Mouse (Mus musculus) Patski (cell line): ENCODE data around the gene Sort1. TPM values are rescaled to one million over a fixed set of nuclear protein-coding genes. Genes with fewer than 3 reads are reported as not detected.

Experiments used
- ATAC-seq: fragments of 100-300 bp; one replicate; pipeline ENCODE4 v1.8.0; 2021
- CTCF ChIA-PET: fragments of 350-600 bp; sonication (Branson Sonifier 250); formaldehyde crosslinking; loops from one replicate; lab custom pipeline; 2022; ENCODE audit warnings: inconsistent platforms; lab: Charles Lee
- POLR2A ChIA-PET: fragments of 350-600 bp; sonication (Branson Sonifier 250); formaldehyde crosslinking; loops from one replicate; lab custom pipeline; 2022; ENCODE audit warnings: antibody characterized with exemption, inconsistent platforms; lab: Charles Lee
- DNase-seq: peaks from one replicate; pipeline ENCODE4 v3.0.0-alpha.2; 2011; ENCODE audit warnings: low read depth, low spot score
- H3K27me3 ChIP-seq: fragments of 371-371 bp; one replicate; pipeline ENCODE4 v1.5.1; 2021
- CTCF ChIP-seq: fragments of 100-300 bp; IDR thresholded peaks from one replicate; pipeline ENCODE4 v1.5.1; 2021
- in situ Hi-C: fragments of 300-500 bp; cut with MboI; formaldehyde crosslinking; loops from 3 replicates; pipeline ENCODE4 v1.11.1; 2018; ENCODE audit warnings: low pct_unique_long_range_greater_than_20kb, mixed read lengths
- polyA plus RNA-seq: library from polyadenylated mRNA; unstranded; gene quantifications from one replicate; pipeline ENCODE4 v1.2.3, GENCODE M21; 2021

The Sort1 gene
- polyA plus RNA-seq, 1 experiment from 2014 or later = 125 TPM

DNA sequence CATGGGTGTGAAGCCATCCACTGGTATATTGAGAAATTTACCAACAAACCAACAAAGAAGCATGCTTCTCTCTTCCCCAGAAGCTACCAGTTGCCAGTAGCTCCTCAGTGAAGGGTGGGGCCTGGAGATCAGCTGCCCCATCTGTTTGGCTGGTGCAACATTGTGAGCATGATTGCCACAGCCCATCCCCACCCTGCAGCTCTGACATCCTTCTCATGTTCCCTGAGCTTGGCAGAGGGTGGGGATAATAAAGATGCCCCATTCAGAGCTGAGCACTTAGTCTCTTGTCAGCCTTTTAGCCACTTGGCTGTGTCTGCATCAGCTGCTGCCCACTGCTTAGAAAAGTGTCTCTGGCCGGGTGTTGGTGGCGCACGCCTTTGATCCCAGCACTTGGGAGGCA is 39.1 kb downstream of the Sort1 start:
- POLR2A ChIA-PET = interaction anchor here (1.0 to 1.4 kb wide), 2 partner anchors 10 to 28 kb away, joined by 3 to 4 read pairs; no protein-coding TSS in a partner anchor
- DNase-seq = no peak
- TF ChIP-seq CTCF = no peak
- ATAC-seq = no peak
- CTCF ChIA-PET = interaction anchor here (1.0 to 1.8 kb wide), 5 partner anchors 13 to 41 kb away, joined by 3 to 6 read pairs (median 4); no protein-coding TSS in a partner anchor
- no peaks in the 10 kb centered on the region for H3K27me3 ChIP-seq
- in situ Hi-C loops = no loop called here

DNA sequence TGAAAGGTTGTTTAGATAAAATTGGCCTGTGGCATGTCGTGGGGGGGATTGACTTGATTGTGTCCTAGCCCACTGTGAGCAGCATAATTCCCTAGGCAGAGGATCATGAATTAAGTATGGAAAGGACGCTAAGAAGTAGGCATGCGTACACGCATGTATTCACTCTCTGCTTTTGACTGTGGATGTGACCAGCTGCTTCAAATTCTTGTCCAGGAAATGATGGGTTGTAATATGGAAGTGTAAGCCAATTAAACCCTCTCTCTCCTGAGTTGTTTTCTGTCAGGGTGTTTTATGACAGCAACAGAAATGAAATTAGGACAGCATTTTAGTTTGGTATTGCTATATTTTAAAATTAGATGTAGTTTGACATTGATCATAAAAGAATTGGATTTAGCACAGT is 41.0 kb downstream of the Sort1 start:
- no peak for TF ChIP-seq CTCF
- no peak for DNase-seq
- ChIA-PET POLR2A (no interaction called here), CTCF (interaction anchor here (1.0 to 1.9 kb wide), 3 partner anchors 11 to 64 kb away, joined by 3 to 4 read pairs (median 4); no protein-coding TSS in a partner anchor)
- no peak for ATAC-seq
- in situ Hi-C loops = no loop called here
- no peaks in the 10 kb centered on the region for H3K27me3 ChIP-seq

DNA sequence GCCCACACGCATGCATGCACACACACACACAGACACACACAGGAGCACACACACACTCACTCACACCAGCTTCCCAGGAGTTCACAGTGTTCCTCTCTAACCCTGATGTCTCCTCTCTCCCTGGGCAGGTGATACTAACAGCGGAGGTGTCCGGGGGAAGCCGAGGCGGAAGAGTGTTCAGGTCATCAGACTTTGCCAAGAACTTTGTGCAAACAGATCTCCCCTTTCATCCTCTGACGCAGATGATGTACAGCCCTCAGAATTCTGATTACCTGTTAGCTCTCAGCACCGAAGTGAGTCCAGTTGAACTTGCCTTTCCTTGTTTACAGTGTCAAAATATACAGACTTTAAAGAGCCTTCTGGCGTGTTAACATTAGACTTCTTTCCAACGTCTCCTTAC is 41.6 kb downstream of the Sort1 start:
- no peak for TF ChIP-seq CTCF
- POLR2A ChIA-PET = interaction anchor here (0.8 kb wide), 1 partner anchor 28 kb away, joined by 9 read pairs; no protein-coding TSS in a partner anchor

GRCm38 (mm10) chr3:108327275-108327674 is 43.4 kb downstream of the Sort1 start:
- ChIA-PET CTCF (interaction anchor here (1.4 to 2.3 kb wide), 3 partner anchors 22 to 45 kb away, joined by 3 to 8 read pairs (median 7); partner anchors contain the start of gene Mybphl), POLR2A (interaction anchor here (0.7 kb wide), 1 partner anchor 70 kb away, joined by 3 read pairs; no protein-coding TSS in a partner anchor)
- in situ Hi-C loops = no loop called here
- TF ChIP-seq CTCF = no peak
- H3K27me3 ChIP-seq = no peaks in the 10 kb centered on the region
- DNase-seq (no peak), ATAC-seq (no peak)

More for the DNA sequence above, 41.6 kb downstream of the Sort1 start:
- in situ Hi-C loops = no loop called here
- ATAC-seq = no peak
- no peak for DNase-seq
- CTCF ChIA-PET = interaction anchor here (1.0 to 2.3 kb wide), 4 partner anchors 22 to 63 kb away, joined by 3 to 8 read pairs (median 6); partner anchors contain the start of gene Mybphl
- no peaks in the 10 kb centered on the region for H3K27me3 ChIP-seq

- CTCF ChIA-PET = interaction anchor here (1.4 to 4.4 kb wide), 3 partner anchors 9 to 21 kb away, joined by 3 to 19 read pairs (median 6); no protein-coding TSS in a partner anchor
- POLR2A ChIA-PET = interaction anchor here (1.8 kb wide), 1 partner anchor 8 kb away, joined by 4 read pairs; no protein-coding TSS in a partner anchor
- H3K27me3 ChIP-seq = no peaks in the 10 kb centered on the region
- ATAC-seq = no peak
- no peak for TF ChIP-seq CTCF
- in situ Hi-C loops = no loop called here
- no peak for DNase-seq
Observed at GRCm38 (mm10) chr3:108327916-108328315, 44.0 kb downstream of the Sort1 start.

GRCm38 (mm10) chr3:108328441-108328841 is 44.6 kb downstream of the Sort1 start:
- no peak for DNase-seq
- ChIA-PET POLR2A (interaction anchor here (1.8 kb wide), 1 partner anchor 9 kb away, joined by 4 read pairs; no protein-coding TSS in a partner anchor), CTCF (interaction anchor here (1.4 to 4.4 kb wide), 3 partner anchors 9 to 20 kb away, joined by 3 to 19 read pairs (median 6); no protein-coding TSS in a partner anchor)
- in situ Hi-C loops = no loop called here
- no peaks in the 10 kb centered on the region for H3K27me3 ChIP-seq
- TF ChIP-seq CTCF = no peak
- no peak for ATAC-seq

DNA sequence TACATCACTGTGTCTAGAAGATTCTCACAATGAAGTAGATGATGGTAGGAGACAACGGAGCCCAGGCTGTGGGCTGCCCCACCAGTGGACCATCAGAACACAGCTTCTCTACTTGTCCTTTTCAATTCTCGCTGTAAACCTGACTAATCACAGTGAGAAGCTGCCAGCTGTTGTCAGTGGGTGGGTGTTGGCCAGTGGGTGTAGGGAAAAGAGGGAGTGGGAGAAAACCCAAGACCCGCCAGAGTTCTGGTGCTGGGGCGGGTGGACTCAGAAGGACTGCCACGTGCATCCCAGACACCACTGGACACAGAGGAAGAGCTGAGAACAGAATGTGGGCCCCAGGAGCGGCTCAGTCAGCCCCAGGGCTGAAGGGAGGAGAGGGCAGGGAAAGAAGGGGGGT is 46.9 kb downstream of the Sort1 start:
- ChIA-PET POLR2A (no interaction called here), CTCF (interaction anchor here (1.2 to 4.4 kb wide), 7 partner anchors 11 to 58 kb away, joined by 3 to 19 read pairs (median 4); no protein-coding TSS in a partner anchor)
- no peak for TF ChIP-seq CTCF
- DNase-seq = no peak
- H3K27me3 ChIP-seq = no peaks in the 10 kb centered on the region
- in situ Hi-C loops = no loop called here
- no peak for ATAC-seq

DNA sequence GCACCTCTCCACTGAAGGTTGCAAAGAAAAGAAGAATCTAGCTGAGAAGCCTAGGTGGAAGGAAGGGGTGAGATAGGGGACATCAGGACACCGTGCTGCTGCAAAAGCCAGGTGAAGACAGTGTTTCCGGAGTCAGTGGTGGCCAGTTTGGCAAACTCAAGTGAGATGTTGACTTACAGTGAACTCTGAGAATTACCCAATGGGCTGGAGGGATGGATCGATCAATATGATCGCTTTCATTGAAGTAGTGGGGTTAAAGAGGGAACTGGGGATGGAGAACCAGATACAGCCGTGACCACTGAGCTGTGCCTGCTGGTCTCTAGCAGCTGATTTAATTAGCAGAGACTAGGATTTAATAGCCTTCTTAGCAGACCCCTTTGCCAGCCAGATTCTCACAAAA is 53.0 kb downstream of the Sort1 start:
- ATAC-seq (no peak), DNase-seq (no peak)
- POLR2A ChIA-PET = no interaction called here
- in situ Hi-C loops = no loop called here
- no peaks in the 10 kb centered on the region for H3K27me3 ChIP-seq
- TF ChIP-seq CTCF = no peak
- CTCF ChIA-PET = interaction anchor here (0.7 to 1.9 kb wide), 4 partner anchors 14 to 40 kb away, joined by 3 to 4 read pairs (median 4); no protein-coding TSS in a partner anchor

GRCm38 (mm10) chr3:108341040-108341439 is 57.2 kb downstream of the Sort1 start:
- DNase-seq (no peak), ATAC-seq (no peak)
- in situ Hi-C loops = no loop called here
- no peak for TF ChIP-seq CTCF
- POLR2A ChIA-PET = no interaction called here
- H3K27me3 ChIP-seq = no peaks in the 10 kb centered on the region
- CTCF ChIA-PET = interaction anchor here (1.3 to 2.4 kb wide), 3 partner anchors 9 to 21 kb away, joined by 3 to 7 read pairs (median 5); no protein-coding TSS in a partner anchor

DNA sequence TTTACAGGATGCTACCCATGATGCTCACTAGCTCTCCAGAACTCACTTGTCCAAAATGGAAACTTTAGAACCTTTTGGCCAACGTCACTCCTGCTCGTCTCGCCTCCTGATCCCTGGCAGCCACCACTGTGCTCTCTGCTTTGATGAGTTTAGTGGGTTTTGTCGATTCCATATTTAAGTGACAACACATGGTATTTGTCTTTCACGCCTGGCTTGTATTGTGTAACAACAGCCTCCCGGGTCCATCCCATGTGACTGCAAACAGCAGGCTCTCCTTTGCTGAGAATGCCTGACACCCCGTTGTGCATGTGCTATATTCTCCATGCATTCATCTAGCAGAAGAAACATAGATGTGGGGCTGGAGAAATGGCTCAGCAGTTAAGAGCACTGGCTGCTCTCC is 58.3 kb downstream of the Sort1 start:
- in situ Hi-C loops = no loop called here
- TF ChIP-seq CTCF = no peak
- no peak for DNase-seq
- CTCF ChIA-PET = interaction anchor here (1.3 to 2.4 kb wide), 4 partner anchors 10 to 20 kb away, joined by 3 to 7 read pairs (median 4); no protein-coding TSS in a partner anchor
- ATAC-seq = no peak
- H3K27me3 ChIP-seq = no peaks in the 10 kb centered on the region
- POLR2A ChIA-PET = interaction anchor here (0.5 kb wide), 1 partner anchor 26 kb away, joined by 3 read pairs; no protein-coding TSS in a partner anchor

DNA sequence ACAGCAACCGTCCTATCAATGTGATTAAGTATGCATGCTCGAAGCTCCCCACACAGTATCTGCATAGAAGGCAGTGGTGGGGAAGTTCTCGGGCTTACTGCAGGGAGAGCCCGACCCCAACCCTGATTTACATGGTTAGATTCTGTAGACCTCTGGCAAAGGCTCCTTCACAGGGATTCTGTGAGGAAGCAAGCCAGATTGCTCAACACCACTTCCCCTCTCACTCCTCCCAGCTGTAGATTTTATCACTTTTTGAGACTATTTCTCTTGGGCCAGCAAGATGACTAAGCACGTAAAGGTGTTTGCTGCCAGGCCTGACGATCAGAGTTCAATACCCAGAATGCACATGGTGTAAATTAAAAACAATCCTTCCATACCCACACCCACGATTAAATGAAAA is 62.0 kb downstream of the Sort1 start:
- H3K27me3 ChIP-seq = no peaks in the 10 kb centered on the region
- TF ChIP-seq CTCF = no peak
- CTCF ChIA-PET = no interaction called here
- no peak for ATAC-seq
- POLR2A ChIA-PET = no interaction called here
- in situ Hi-C loops = no loop called here
- no peak for DNase-seq
